15 mouse cellular contexts compared by ENCODE assay signal in the genomic region with DNA sequence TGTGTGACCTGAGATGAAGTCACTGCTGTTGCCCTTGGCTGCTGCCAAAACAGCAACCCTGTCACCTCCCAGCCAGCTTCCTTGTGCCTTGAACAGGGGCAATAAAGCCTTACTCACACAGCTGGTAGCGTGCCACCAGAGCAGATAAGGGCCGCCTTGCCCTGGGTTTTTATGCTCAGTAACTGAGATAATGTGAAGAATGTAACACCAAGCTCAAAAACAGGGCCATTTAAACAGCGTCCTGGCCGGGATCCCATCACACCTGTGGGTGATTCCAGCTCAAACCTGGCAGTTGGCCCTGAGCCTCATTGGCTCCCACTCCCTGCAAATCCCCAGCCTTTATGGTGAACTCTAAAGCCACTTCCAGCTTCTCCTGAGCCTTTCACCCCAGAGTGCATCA. TPM values are rescaled to one million over a fixed set of nuclear protein-coding genes. Genes with fewer than 3 reads are reported as not detected.
A peak's percentile ranks its signal among the peaks of the same experiment; 100 is the strongest.
DNase-seq lines count a peak whose midpoint lies in the region; ATAC-seq lines count a peak whose summit lies in the region.
"Had no signal": no experiment of that assay in that cellular context is flagged by ENCODE, and none has a peak within 500 bp of the region (broad histone marks: within the 10 kb centered on the region; RNA-seq: fewer than 3 reads in every experiment).

No protein-coding gene starts in this region.

- H3K27me3 ChIP-seq in intestine, embryonic 16.5 days (replicated peaks; ENCODE audit: control insufficient read depth, insufficient read depth, low read length), result no peaks in the 10 kb centered on the region
- H3K27me3 ChIP-seq in forebrain, embryonic 13.5 days, result no peaks in the 10 kb centered on the region
- H3K27me3 ChIP-seq: liver, embryonic 13.5 days had no signal

- peaks cover 10% of the 10 kb centered on the region for H3K4me1 ChIP-seq in intestine, embryonic 16.5 days (ENCODE audit: control insufficient read depth, insufficient read depth, low read length)
- H3K4me1 ChIP-seq in forebrain, embryonic 13.5 days, result 0 out of 2 replicates have a peak, but pooled peaks cover 3% of the 10 kb centered on the region
- H3K4me1 ChIP-seq: liver, embryonic 13.5 days had no signal

- H3K36me3 ChIP-seq in intestine, embryonic 16.5 days (ENCODE audit: control insufficient read depth, insufficient read depth, low read length), result no peaks in the 10 kb centered on the region
- no peaks in the 10 kb centered on the region for H3K36me3 ChIP-seq in forebrain, embryonic 13.5 days (ENCODE audit: poor library complexity, severe bottlenecking)
- H3K36me3 ChIP-seq: hindbrain, embryonic 12.5 days; liver, embryonic 13.5 days had no signal

- no peaks in the 10 kb centered on the region for H3K9me3 ChIP-seq in intestine, embryonic 16.5 days (ENCODE audit: control insufficient read depth, low read length)
- no peaks in the 10 kb centered on the region for H3K9me3 ChIP-seq in forebrain, embryonic 13.5 days (replicated peaks)
- H3K9me3 ChIP-seq: hindbrain, embryonic 12.5 days; liver, embryonic 13.5 days had no signal

- 0 out of 2 replicates have a peak overlapping the region, but pooled peaks have one; percentile 9 for H3K27ac ChIP-seq in intestine, embryonic 16.5 days (ENCODE audit: low read length)
- H3K27ac ChIP-seq in forebrain, embryonic 13.5 days, result no peak overlapping the region
- H3K27ac ChIP-seq: hindbrain, embryonic 12.5 days; left cerebral cortex, adult 2 months; liver, embryonic 13.5 days had no signal

- 36% methylated on average over 4 of the region's 4 CpGs for WGBS in intestine, embryonic 16.5 days
- WGBS in forebrain, embryonic 13.5 days, result 81% methylated on average over 4 of the region's 4 CpGs

- peak; percentile 26 to 30 for DNase-seq in heart, adult 18-20 months
- no peak for DNase-seq in heart, adult 11 months
- DNase-seq in MN1 (ENCODE audit: low spot score), result peak; percentile 42
- peak; percentile 21 for DNase-seq in lung, postnatal 14 days
- no peak for DNase-seq in layer of hippocampus, adult 9-11 months
- no peak for DNase-seq in layer of hippocampus, adult 9-10 months (ENCODE audit: low spot score)
- DNase-seq: cerebellum, adult 9-11 months; liver, embryonic 13.5 days; thymus, postnatal 36 days had no signal

- no peak overlapping the region for H3K4me3 ChIP-seq in intestine, embryonic 16.5 days (ENCODE audit: low read length)
- no peak overlapping the region for H3K4me3 ChIP-seq in forebrain, embryonic 13.5 days
- H3K4me3 ChIP-seq: hindbrain, embryonic 12.5 days; left cerebral cortex, adult 2 months; liver, embryonic 13.5 days had no signal

- peak; percentile 61 for ATAC-seq in intestine, embryonic 16.5 days
- no peak for ATAC-seq in forebrain, embryonic 13.5 days
- ATAC-seq: midbrain, embryonic 16.5 days had no signal

- no peak overlapping the region for H3K4me2 ChIP-seq in intestine, embryonic 16.5 days (ENCODE audit: low read depth, low read length)
- no peak overlapping the region for H3K4me2 ChIP-seq in forebrain, embryonic 13.5 days
- H3K4me2 ChIP-seq: hindbrain, embryonic 12.5 days; liver, embryonic 13.5 days had no signal

- H3K9ac ChIP-seq in intestine, embryonic 16.5 days (ENCODE audit: low read depth, low read length), result no peak overlapping the region
- no peak overlapping the region for H3K9ac ChIP-seq in forebrain, embryonic 13.5 days
- H3K9ac ChIP-seq: liver, embryonic 13.5 days had no signal

RNA-seq across cellular contexts. Expression of a gene that starts 26.6 kb away (rescaled TPM):
- not detected for total RNA-seq in heart, adult 18-20 months (2021)
- not detected in 2 replicates for polyA plus RNA-seq in intestine, embryonic 16.5 days (2015; fragmentation: Nextera tagmentation; extraction: Ambion mirVana)
- not detected in 2 replicates for polyA plus RNA-seq in forebrain, embryonic 13.5 days (2015; fragmentation: Nextera tagmentation; extraction: Ambion mirVana)
- total RNA-seq: left cerebral cortex, adult 2 months; neutrophil, adult 5-6 weeks had no signal
- polyA plus RNA-seq: liver, embryonic 13.5 days; midbrain, embryonic 16.5 days had no signal

Comparison
In these comparisons a context has a peak if more than half of its experiments do, and no peak if none do; other contexts are left out.
1. DNase-seq: peak in heart, adult 18-20 months (2 of 2), MN1 (single experiment) and lung, postnatal 14 days (single experiment); none in heart, adult 11 months (single experiment), layer of hippocampus, adult 9-11 months (single experiment) and layer of hippocampus, adult 9-10 months (single experiment).